Mouse (Mus musculus) left cerebral cortex, adult 2 months (tissue): ENCODE results near the gene Tmem129. TPM values are rescaled to one million over a fixed set of nuclear protein-coding genes. Genes with fewer than 3 reads are reported as not detected.

Experiments
- DNase-seq, 2 experiments: peaks; one replicate each; pipeline ENCODE4 v3.0.0; 2021 to 2022; ENCODE audit warnings: low spot score in 2 of 2, mixed read lengths in 1 of 2; ENCODE audit errors: extremely low spot score in 1 of 2
- H3K27ac ChIP-seq: fragments of 200-600 bp; 2 replicates; pipeline ENCODE4 v1.8.1; 2022
- H3K4me3 ChIP-seq: fragments of 200-600 bp; 2 replicates; pipeline ENCODE4 v1.8.1; 2022
- CTCF ChIP-seq: fragments of 200-600 bp; IDR thresholded peaks from 2 replicates; pipeline ENCODE4 v1.8.1; 2022; ENCODE audit warnings: antibody characterized with exemption, mild to moderate bottlenecking, moderate library complexity
- intact Hi-C: fragments of 180-260 bp; cut with DNase I; formaldehyde crosslinking; loops from one replicate; pipeline ENCODE4 v1.15.1; 2025
- total RNA-seq, 2 experiments: library from RNA; stranded (reverse); gene quantifications; 2 replicates each; pipeline ENCODE4 v1.2.3; 2021

Tmem129 gene
- total RNA-seq, 2 experiments from 2014 or later = 24.8 to 26.7 TPM

DNA sequence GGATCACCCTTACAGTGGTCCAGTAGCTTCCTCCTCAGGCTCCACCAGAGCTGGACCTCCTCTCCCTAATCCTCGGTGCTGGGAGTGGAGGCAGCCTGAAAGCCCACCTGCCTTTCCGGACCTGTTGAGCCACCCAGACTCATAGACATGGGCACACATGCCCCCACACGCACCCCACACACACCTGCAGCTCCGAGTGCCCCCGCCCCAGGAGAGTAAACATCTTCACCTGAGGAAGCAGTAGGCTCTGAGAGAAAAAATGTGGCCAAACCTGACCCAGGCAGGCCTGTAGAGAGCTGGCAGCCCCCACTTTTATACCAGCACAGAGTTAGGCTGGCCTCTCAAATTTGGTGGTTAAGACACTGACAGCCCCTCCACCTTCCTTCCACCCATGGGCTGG lies 38.2 kb upstream of the Tmem129 start:
- Histone ChIP-seq H3K4me3 (no peak overlapping the region), H3K27ac (no peak overlapping the region)
- TF ChIP-seq CTCF = no peak
- intact Hi-C loops = no loop called here
- DNase-seq = no peak

GRCm38 (mm10) chr5:33695718-33696121 lies 37.5 kb upstream of the Tmem129 start:
- intact Hi-C loops = no loop called here
- no peak overlapping the region for H3K27ac ChIP-seq
- DNase-seq = no peak
- TF ChIP-seq CTCF = no peak
- H3K4me3 ChIP-seq = peak overlapping the region; percentile 49

DNA sequence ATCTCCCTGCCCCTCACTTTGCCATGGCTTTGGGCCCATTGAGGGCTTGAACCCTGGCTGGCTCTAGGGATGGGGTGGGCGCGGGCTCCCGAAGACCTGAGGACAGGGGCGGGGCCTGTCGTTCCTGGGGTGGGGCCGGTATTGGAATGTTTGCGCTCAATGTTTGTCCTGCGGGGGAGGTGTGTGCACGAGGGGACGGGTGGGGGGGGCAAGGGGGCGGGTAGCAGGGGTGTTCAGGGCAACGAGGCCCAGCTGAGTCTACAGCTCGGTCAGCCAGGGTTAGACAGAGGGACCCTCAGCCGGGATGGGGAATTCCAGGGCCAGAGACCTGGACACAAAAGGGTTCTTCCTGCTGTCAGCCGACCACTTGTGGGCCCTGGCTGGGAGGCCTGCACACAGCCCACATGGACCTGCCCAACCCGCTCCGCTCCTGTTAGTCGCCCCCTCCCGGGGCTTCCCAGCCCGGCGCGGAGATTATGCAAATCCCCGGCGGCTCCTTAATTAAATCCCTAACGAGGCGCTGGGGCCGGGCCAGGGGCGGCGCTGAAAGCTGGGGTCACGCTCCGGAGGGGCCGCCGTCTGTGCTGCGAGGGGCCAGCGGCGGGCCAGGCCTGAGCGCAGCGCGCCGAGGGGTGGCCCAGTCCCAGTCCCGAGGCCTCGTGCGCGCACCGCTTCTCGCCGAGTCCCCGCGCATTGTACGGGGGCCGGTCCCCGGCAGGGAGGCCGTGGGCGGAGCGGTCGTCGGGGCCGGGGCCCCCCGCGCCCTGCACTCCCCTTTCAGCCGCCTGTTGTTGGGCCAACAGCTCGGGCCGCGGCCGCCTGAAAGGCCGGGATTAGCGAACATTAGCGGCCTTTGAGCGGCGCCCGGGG lies 36.9 kb upstream of the Tmem129 start:
- H3K4me3 ChIP-seq = peak overlapping the region; percentile 49
- peak; percentile 48 to 59 for DNase-seq
- intact Hi-C loops = no loop called here
- no peak overlapping the region for H3K27ac ChIP-seq
- no peak for TF ChIP-seq CTCF

GRCm38 (mm10) chr5:33694461-33694847 lies 36.2 kb upstream of the Tmem129 start:
- H3K4me3 ChIP-seq = no peak overlapping the region
- H3K27ac ChIP-seq = no peak overlapping the region
- intact Hi-C loops = no loop called here
- DNase-seq = no peak
- no peak for TF ChIP-seq CTCF

- no peak for TF ChIP-seq CTCF
- Histone ChIP-seq H3K4me3 (no peak overlapping the region), H3K27ac (no peak overlapping the region)
- intact Hi-C loops = no loop called here
- no peak for DNase-seq
These were observed 34.2 kb upstream of the Tmem129 start for GRCm38 (mm10) chr5:33692393-33692792.

GRCm38 (mm10) chr5:33689852-33690645 lies 31.8 kb upstream of the Tmem129 start:
- no peak for TF ChIP-seq CTCF
- intact Hi-C loops = loop anchor here (5.0 kb wide), 1 partner anchor 32 kb away; the partner anchor contains the start of gene Fgfr3
- DNase-seq = no peak
- peak overlapping the region; percentile 55; the same call in 1 of the 2 replicates for H3K27ac ChIP-seq
- no peak overlapping the region for H3K4me3 ChIP-seq

- DNase-seq = peak in 1 of 2 experiments; percentile 34
- no peak for TF ChIP-seq CTCF
- intact Hi-C loops = loop anchor here (5.0 kb wide), 1 partner anchor 33 kb away; the partner anchor contains the start of gene Fgfr3
- Histone ChIP-seq H3K27ac (peak overlapping the region; percentile 55; the same call in 1 of the 2 replicates), H3K4me3 (no peak overlapping the region)
These were observed 31.1 kb upstream of the Tmem129 start for GRCm38 (mm10) chr5:33689221-33689844.

GRCm38 (mm10) chr5:33688278-33689220 lies 30.3 kb upstream of the Tmem129 start:
- intact Hi-C loops = loop anchor here (5.0 kb wide), 1 partner anchor 34 kb away; the partner anchor contains the start of gene Fgfr3

GRCm38 (mm10) chr5:33687142-33687541 lies 28.9 kb upstream of the Tmem129 start:
- Histone ChIP-seq H3K4me3 (no peak overlapping the region), H3K27ac (no peak overlapping the region)
- no peak for TF ChIP-seq CTCF
- DNase-seq = no peak
- intact Hi-C loops = loop anchor here (5.0 kb wide), 1 partner anchor 35 kb away; the partner anchor contains the start of gene Fgfr3

More at GRCm38 (mm10) chr5:33688278-33689220, 30.3 kb upstream of the Tmem129 start:
- H3K4me3 ChIP-seq = no peak overlapping the region
- TF ChIP-seq CTCF = no peak
- H3K27ac ChIP-seq = peak overlapping the region; percentile 9; the same call in 1 of the 2 replicates
- DNase-seq = no peak

DNA sequence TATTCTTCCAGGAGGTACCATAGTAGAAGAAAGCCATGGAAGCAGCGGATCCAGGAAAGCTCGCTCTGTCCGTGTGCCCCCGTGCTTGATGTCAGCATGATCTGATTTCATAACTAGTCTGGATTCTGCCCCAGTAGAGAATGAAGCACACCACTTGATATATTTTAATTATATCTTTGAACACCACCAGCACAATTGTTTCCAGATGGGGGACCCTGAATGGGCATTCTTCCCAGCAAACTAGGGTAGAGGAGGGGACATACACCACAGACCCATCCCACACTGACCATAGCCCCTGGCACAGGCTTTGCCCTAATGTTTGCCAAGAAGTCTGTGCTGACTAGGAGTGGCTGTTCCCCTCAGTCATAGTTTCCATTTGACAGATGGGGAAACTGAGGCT lies 26.7 kb upstream of the Tmem129 start:
- Histone ChIP-seq H3K4me3 (no peak overlapping the region), H3K27ac (no peak overlapping the region)
- intact Hi-C loops = loop anchor here (1.0 to 5.0 kb wide), 2 partner anchors 37 to 53 kb away; partner anchors contain the start of gene Fgfr3
- no peak for TF ChIP-seq CTCF
- DNase-seq = no peak
